Mouse (Mus musculus) hindbrain, embryonic 16.5 days (tissue): ENCODE results near the gene 4930404H24Rik. TPM values are rescaled to one million over a fixed set of nuclear protein-coding genes. Genes with fewer than 3 reads are reported as not detected.

Experiments
- ATAC-seq: fragments of 200-750 bp; cut with Nextera tagmentation; 2 replicates; pipeline ENCODE4 v1.8.0; 2017; ENCODE audit warnings: moderate TSS enrichment, moderate library complexity
- H3K27ac ChIP-seq: fragments of 300-500 bp; sonication (generic); 2 replicates; pipeline ENCODE4 v1.5.1; 2014; ENCODE audit warnings: low read depth, mild to moderate bottlenecking, control low read depth, low read length, moderate library complexity
- H3K27me3 ChIP-seq: fragments of 300-500 bp; sonication (generic); replicated peaks from 2 replicates; pipeline ENCODE4 v1.6.1; 2014; ENCODE audit warnings: low read length; ENCODE audit not compliant: control insufficient read depth, insufficient read depth
- H3K36me3 ChIP-seq: fragments of 300-500 bp; sonication (generic); 2 replicates; pipeline ENCODE4 v1.6.1; 2014; ENCODE audit warnings: mild to moderate bottlenecking, low read length, moderate library complexity, mixed read lengths; ENCODE audit not compliant: control insufficient read depth, insufficient read depth
- H3K4me1 ChIP-seq: fragments of 300-500 bp; sonication (generic); 2 replicates; pipeline ENCODE4 v1.6.1; 2014; ENCODE audit warnings: low read depth, low read length; ENCODE audit not compliant: control insufficient read depth, insufficient read depth
- H3K4me2 ChIP-seq: fragments of 300-500 bp; sonication (generic); 2 replicates; pipeline ENCODE4 v1.6.1; 2014; ENCODE audit warnings: mild to moderate bottlenecking, low read length, control low read depth, moderate library complexity
- H3K4me3 ChIP-seq: fragments of 300-500 bp; sonication (generic); 2 replicates; pipeline ENCODE4 v1.5.1; 2014; ENCODE audit warnings: mild to moderate bottlenecking, low read length, control low read depth, moderate library complexity
- H3K9ac ChIP-seq: fragments of 300-500 bp; sonication (generic); 2 replicates; pipeline ENCODE4 v1.6.1; 2014; ENCODE audit warnings: low read depth, mild to moderate bottlenecking, control low read depth, low read length, moderate library complexity
- H3K9me3 ChIP-seq: fragments of 300-500 bp; sonication (generic); 2 replicates; pipeline ENCODE4 v1.6.1; 2014; ENCODE audit warnings: mild to moderate bottlenecking, low read length, moderate library complexity; ENCODE audit not compliant: control insufficient read depth
- WGBS: fragments of 180-500 bp; shearing (Covaris S2); extraction: QIAGEN DNeasy Blood & Tissue Kit; methylation state at CpG from one replicate; pipeline ENCODE4 v1.1.7; 2014; 5-methylcytosine and 5-hydroxymethylcytosine counted together
- polyA plus RNA-seq: library from polyadenylated mRNA; unstranded; fragments of >200 nt; fragmentation: Nextera tagmentation; extraction: Ambion mirVana; gene quantifications from 2 replicates; pipeline ENCODE4 v1.2.1, GENCODE M21; 2015

4930404H24Rik gene
- polyA plus RNA-seq, 1 experiment from 2014 or later: not detected

DNA sequence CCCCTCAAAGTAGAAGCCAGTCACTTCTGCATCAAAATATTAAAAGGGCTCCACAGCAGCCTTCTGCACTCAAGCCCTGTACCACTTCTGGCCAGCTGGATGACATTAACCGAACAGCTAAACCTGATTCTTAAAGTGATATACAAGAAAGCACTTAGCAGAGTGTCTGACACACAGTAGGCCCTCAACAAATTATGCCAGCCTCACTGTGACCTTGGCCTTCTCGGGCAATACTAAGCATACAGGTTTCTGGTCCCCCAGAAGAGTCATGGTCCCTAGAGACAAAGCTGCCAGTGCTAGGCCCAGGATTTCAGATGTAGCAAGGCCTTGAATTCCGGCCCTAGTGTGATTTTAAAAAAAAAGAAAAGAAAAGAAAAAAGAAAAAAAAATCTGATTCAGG is 46.3 kb downstream of the 4930404H24Rik start:
- H3K27ac ChIP-seq: no peak overlapping the region
- WGBS: 86% methylated on average over 3 of the region's 3 CpGs
- no peaks in the 10 kb centered on the region for H3K4me1 ChIP-seq
- H3K9ac ChIP-seq: no peak overlapping the region
- no peak overlapping the region for H3K4me3 ChIP-seq
- H3K9me3 ChIP-seq: no peaks in the 10 kb centered on the region
- ATAC-seq: no peak
- H3K27me3 ChIP-seq: no peaks in the 10 kb centered on the region
- no peak overlapping the region for H3K4me2 ChIP-seq
- no peaks in the 10 kb centered on the region for H3K36me3 ChIP-seq

DNA sequence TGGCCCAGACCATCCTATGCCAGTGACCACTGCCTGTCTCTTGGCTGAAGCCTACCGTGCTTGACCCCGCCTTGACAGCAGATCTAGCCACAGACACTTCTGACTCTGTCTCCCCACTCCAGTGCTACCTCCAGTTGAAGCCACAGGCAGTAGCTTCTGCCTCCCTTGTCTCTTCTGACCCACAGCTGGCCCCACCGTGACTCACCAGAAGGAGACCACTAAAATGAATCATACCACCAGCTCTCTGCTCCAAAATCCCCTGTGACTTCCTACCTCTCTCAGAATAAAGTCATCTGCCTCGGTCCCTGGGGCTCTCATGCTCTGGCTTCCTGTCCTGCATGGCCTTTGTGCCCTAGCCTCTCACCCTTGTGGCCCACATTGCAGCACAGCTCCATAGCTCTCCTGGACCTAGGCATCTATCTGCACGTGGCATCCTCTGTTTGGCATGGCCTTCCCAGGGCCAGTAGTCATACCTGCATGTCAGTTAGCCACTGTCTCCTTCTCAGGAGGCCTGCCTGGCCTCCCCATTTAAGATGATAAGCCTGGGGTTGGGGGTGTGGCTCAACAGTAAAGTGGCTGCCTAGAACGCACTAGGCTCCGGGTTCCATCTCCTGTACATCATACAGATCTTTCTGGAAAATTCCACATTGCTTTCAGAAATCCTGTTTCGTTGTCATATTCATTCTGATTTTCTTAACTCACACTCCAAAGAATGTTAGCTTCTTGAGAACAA is 50.5 kb downstream of the 4930404H24Rik start:
- Histone ChIP-seq H3K4me3 (no peak overlapping the region), H3K9ac (no peak overlapping the region), H3K4me2 (no peak overlapping the region), H3K9me3 (no peaks in the 10 kb centered on the region), H3K4me1 (peaks cover 13% of the 10 kb centered on the region), H3K36me3 (no peaks in the 10 kb centered on the region), H3K27me3 (no peaks in the 10 kb centered on the region), H3K27ac (no peak overlapping the region)
- ATAC-seq: no peak
- WGBS: 86% methylated on average over 8 of the region's 8 CpGs

Other genes starting within 250 kb of the 4930404H24Rik start
- gene Kif3b, start 201.4 kb upstream of the 4930404H24Rik start, polyA plus RNA-seq: 23.9 and 25.5 TPM in 2 replicates
- gene Asxl1, start 147.0 kb upstream of the 4930404H24Rik start, polyA plus RNA-seq: 7.8 and 9.0 TPM in 2 replicates
- 33.7 and 40.7 TPM in 2 replicates for gene Nol4l, start 37.2 kb downstream of the 4930404H24Rik start, polyA plus RNA-seq
- gene Commd7, start 140.0 kb downstream of the 4930404H24Rik start, polyA plus RNA-seq: 93.4 and 94.7 TPM in 2 replicates
- gene Dnmt3b, start 156.7 kb downstream of the 4930404H24Rik start, polyA plus RNA-seq: 3.1 and 4.2 TPM in 2 replicates
- gene Dnmt3c, start 203.9 kb downstream of the 4930404H24Rik start, polyA plus RNA-seq: 0.10 TPM in 1 of 2 replicates, not detected in the other
- gene Mapre1, start 248.5 kb downstream of the 4930404H24Rik start, polyA plus RNA-seq: 367 and 383 TPM in 2 replicates